Mouse (Mus musculus): ENCODE results near the gene Zfp658. TPM values are rescaled to one million over a fixed set of nuclear protein-coding genes. Genes with fewer than 3 reads are reported as not detected.
A peak's percentile ranks its signal among the peaks of the same experiment; 100 is the strongest.

The Zfp658 gene
- polyA plus RNA-seq, 1 experiment = 1.7 TPM

- Histone ChIP-seq H3K9me3 (replicated peaks; ENCODE audit: control insufficient read depth, insufficient read depth, low read length, poor library complexity, severe bottlenecking) (no peaks in the 10 kb centered on the region), H3K9ac (ENCODE audit: low read depth, poor library complexity, severe bottlenecking) (no peak overlapping the region), H3K4me3 (ENCODE audit: low read depth, low read length) (no peak overlapping the region), H3K27ac (ENCODE audit: insufficient read depth, low read length) (no peak overlapping the region), H3K27me3 (ENCODE audit: control insufficient read depth, insufficient read depth, low read length, poor library complexity, severe bottlenecking) (no peaks in the 10 kb centered on the region), H3K36me3 (ENCODE audit: control insufficient read depth, insufficient read depth, low read length, poor library complexity, severe bottlenecking) (peaks cover 8% of the 10 kb centered on the region; the same call in 1 of the 2 replicates), H3K4me1 (ENCODE audit: control insufficient read depth, insufficient read depth, low read length) (no peaks in the 10 kb centered on the region)
- TF ChIP-seq EP300 (IDR thresholded peaks at IDR 0.05; ENCODE audit: insufficient read depth, low read depth, low read length) = no peak
- TF ChIP-seq POLR2A (IDR thresholded peaks at IDR 0.05; ENCODE audit: insufficient read depth, low read length) = no peak
- no peak for TF ChIP-seq CTCF (IDR thresholded peaks at IDR 0.05; ENCODE audit: low read depth, low read length)
Measured at GRCm38 (mm10) chr7:43622927-43623326, 60.9 kb downstream of the Zfp658 start.

DNA sequence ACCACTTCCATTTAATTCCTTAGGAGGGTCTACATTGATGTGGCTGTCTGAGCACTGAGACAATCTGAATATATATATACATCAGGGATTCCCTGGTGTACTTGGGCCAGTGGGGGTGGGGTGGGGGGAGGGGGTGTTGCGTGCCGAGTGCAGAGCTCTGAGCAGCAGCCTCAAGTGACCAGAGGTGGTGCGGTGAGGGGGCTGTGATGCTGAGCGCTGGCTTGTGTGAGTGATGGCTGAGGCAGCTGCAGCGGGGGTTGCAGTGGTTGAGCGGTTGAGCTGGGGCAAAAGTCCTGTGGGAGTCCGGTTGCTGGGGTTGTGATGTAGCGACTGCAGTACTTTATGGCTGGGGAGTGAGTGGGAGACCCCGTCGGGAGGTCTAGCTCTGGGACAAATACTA, 61.8 kb downstream of the Zfp658 start:
- H3K9me3 ChIP-seq (replicated peaks; ENCODE audit: control insufficient read depth, insufficient read depth, low read length, poor library complexity, severe bottlenecking) = no peaks in the 10 kb centered on the region
- H3K36me3 ChIP-seq (ENCODE audit: control insufficient read depth, insufficient read depth, low read length, poor library complexity, severe bottlenecking) = peaks cover 3% of the 10 kb centered on the region; the same call in 1 of the 2 replicates
- no peak for TF ChIP-seq CTCF (IDR thresholded peaks at IDR 0.05; ENCODE audit: low read depth, low read length)
- TF ChIP-seq EP300 (IDR thresholded peaks at IDR 0.05; ENCODE audit: insufficient read depth, low read depth, low read length) = no peak
- TF ChIP-seq POLR2A (IDR thresholded peaks at IDR 0.05; ENCODE audit: insufficient read depth, low read length) = no peak
- no peaks in the 10 kb centered on the region for H3K27me3 ChIP-seq (ENCODE audit: control insufficient read depth, insufficient read depth, low read length, poor library complexity, severe bottlenecking)
- H3K9ac ChIP-seq (ENCODE audit: low read depth, poor library complexity, severe bottlenecking) = peak overlapping the region; percentile 18; the same call in 1 of the 2 replicates
- peak overlapping the region; percentile 3; the same call in 1 of the 2 replicates for H3K4me3 ChIP-seq (ENCODE audit: low read depth, low read length)
- H3K4me1 ChIP-seq (ENCODE audit: control insufficient read depth, insufficient read depth, low read length) = no peaks in the 10 kb centered on the region
- H3K27ac ChIP-seq (ENCODE audit: insufficient read depth, low read length) = no peak overlapping the region

Other genes starting within 250 kb of the Zfp658 start
- 19.4 and 20.1 TPM in 2 replicates for gene Zfp715, start 249.0 kb upstream of the Zfp658 start, polyA plus RNA-seq (2011; ENCODE audit: insufficient read depth, insufficient read length, low read depth, missing spikeins)
- 0.93 and 1.3 TPM in 2 replicates for gene Siglecf, start 210.9 kb upstream of the Zfp658 start, polyA plus RNA-seq (2011; ENCODE audit: insufficient read depth, insufficient read length, low read depth, missing spikeins)
- gene Siglecg, start 154.1 kb upstream of the Zfp658 start, polyA plus RNA-seq (2011; ENCODE audit: insufficient read depth, insufficient read length, low read depth, missing spikeins) = 0.24 TPM in 1 of 2 replicates, not detected in the other
- gene Lim2, start 134.6 kb upstream of the Zfp658 start, polyA plus RNA-seq (2011; ENCODE audit: insufficient read depth, insufficient read length, low read depth, missing spikeins) = 0.27 and 0.41 TPM in 2 replicates
- not detected in 2 replicates for gene Nkg7, start 125.2 kb upstream of the Zfp658 start, polyA plus RNA-seq (2011; ENCODE audit: insufficient read depth, insufficient read length, low read depth, missing spikeins)
- not detected in 2 replicates for gene Cldnd2, start 121.5 kb upstream of the Zfp658 start, polyA plus RNA-seq (2011; ENCODE audit: insufficient read depth, insufficient read length, low read depth, missing spikeins)
- gene Etfb, start 118.2 kb upstream of the Zfp658 start, polyA plus RNA-seq (2011; ENCODE audit: insufficient read depth, insufficient read length, low read depth, missing spikeins) = 63.3 and 68.3 TPM in 2 replicates
- gene Gm45233, start 118.1 kb upstream of the Zfp658 start, polyA plus RNA-seq (2011; ENCODE audit: insufficient read depth, insufficient read length, low read depth, missing spikeins) = not detected in 2 replicates
- gene Vsig10l, start 99.1 kb upstream of the Zfp658 start, polyA plus RNA-seq (2011; ENCODE audit: insufficient read depth, insufficient read length, low read depth, missing spikeins) = 1.9 and 2.8 TPM in 2 replicates
- 4.6 and 5.0 TPM in 2 replicates for gene Iglon5, start 72.2 kb upstream of the Zfp658 start, polyA plus RNA-seq (2011; ENCODE audit: insufficient read depth, insufficient read length, low read depth, missing spikeins)
- gene 4931406B18Rik, start 56.3 kb upstream of the Zfp658 start, polyA plus RNA-seq (2011; ENCODE audit: insufficient read depth, insufficient read length, low read depth, missing spikeins) = not detected in 2 replicates
- 0.12 TPM in 1 of 2 replicates, not detected in the other for gene Cd33, start 17.8 kb upstream of the Zfp658 start, polyA plus RNA-seq (2011; ENCODE audit: insufficient read depth, insufficient read length, low read depth, missing spikeins)
- gene Zfp719, start 17.4 kb downstream of the Zfp658 start, polyA plus RNA-seq (2011; ENCODE audit: insufficient read depth, insufficient read length, low read depth, missing spikeins) = 6.9 and 9.4 TPM in 2 replicates
- 3.1 and 3.4 TPM in 2 replicates for gene Zfp819, start 44.9 kb downstream of the Zfp658 start, polyA plus RNA-seq (2011; ENCODE audit: insufficient read depth, insufficient read length, low read depth, missing spikeins)
- not detected in 2 replicates for gene Ceacam18, start 72.5 kb downstream of the Zfp658 start, polyA plus RNA-seq (2011; ENCODE audit: insufficient read depth, insufficient read length, low read depth, missing spikeins)
- 0.64 TPM in 1 of 2 replicates, not detected in the other for gene Siglece, start 97.9 kb downstream of the Zfp658 start, polyA plus RNA-seq (2011; ENCODE audit: insufficient read depth, insufficient read length, low read depth, missing spikeins)
- 6.2 and 7.6 TPM in 2 replicates for gene Ctu1, start 109.8 kb downstream of the Zfp658 start, polyA plus RNA-seq (2011; ENCODE audit: insufficient read depth, insufficient read length, low read depth, missing spikeins)
- not detected in 2 replicates for gene Klk14, start 128.2 kb downstream of the Zfp658 start, polyA plus RNA-seq (2011; ENCODE audit: insufficient read depth, insufficient read length, low read depth, missing spikeins)
- gene Klk13, start 150.3 kb downstream of the Zfp658 start, polyA plus RNA-seq (2011; ENCODE audit: insufficient read depth, insufficient read length, low read depth, missing spikeins) = 1.8 TPM in 1 of 2 replicates, not detected in the other
- gene Klk12, start 206.6 kb downstream of the Zfp658 start, polyA plus RNA-seq (2011; ENCODE audit: insufficient read depth, insufficient read length, low read depth, missing spikeins) = not detected in 2 replicates
- not detected in 2 replicates for gene Klk11, start 212.3 kb downstream of the Zfp658 start, polyA plus RNA-seq (2011; ENCODE audit: insufficient read depth, insufficient read length, low read depth, missing spikeins)
- 1.2 and 2.1 TPM in 2 replicates for gene Klk10, start 218.8 kb downstream of the Zfp658 start, polyA plus RNA-seq (2011; ENCODE audit: insufficient read depth, insufficient read length, low read depth, missing spikeins)
- not detected in 2 replicates for gene Klk9, start 229.6 kb downstream of the Zfp658 start, polyA plus RNA-seq (2011; ENCODE audit: insufficient read depth, insufficient read length, low read depth, missing spikeins)
- gene Klk8, start 235.3 kb downstream of the Zfp658 start, polyA plus RNA-seq (2011; ENCODE audit: insufficient read depth, insufficient read length, low read depth, missing spikeins) = 12.7 and 15.5 TPM in 2 replicates
- gene Klk7, start 249.0 kb downstream of the Zfp658 start, polyA plus RNA-seq (2011; ENCODE audit: insufficient read depth, insufficient read length, low read depth, missing spikeins) = 0.70 and 0.84 TPM in 2 replicates